Mouse (Mus musculus) 3T3-L1 (cell line): Measurements from ENCODE around the gene Azi2.

Experiments used
- DNase-seq: peaks from one replicate; pipeline ENCODE4 v3.0.0-alpha.2; 2015; ENCODE audit warnings: low read depth, low spot score

Azi2 gene

GRCm38 (mm10) chr9:118082575-118083431 is 42.5 kb downstream of the Azi2 start:
- DNase-seq = no peak

- no peak for DNase-seq
Observed at GRCm38 (mm10) chr9:118083834-118084233, 43.5 kb downstream of the Azi2 start.

- DNase-seq = peak; percentile 50
Observed at GRCm38 (mm10) chr9:118099395-118099794, 59.1 kb downstream of the Azi2 start.

GRCm38 (mm10) chr9:118100484-118100883 is 60.2 kb downstream of the Azi2 start:
- DNase-seq = no peak

GRCm38 (mm10) chr9:118101802-118102201 is 61.5 kb downstream of the Azi2 start:
- DNase-seq = peak; percentile 11

- no peak for DNase-seq
Observed at GRCm38 (mm10) chr9:118108527-118109011, 68.3 kb downstream of the Azi2 start.

GRCm38 (mm10) chr9:118109697-118110359 is 69.5 kb downstream of the Azi2 start:
- DNase-seq = no peak

GRCm38 (mm10) chr9:118110360-118110710 is 70.0 kb downstream of the Azi2 start:
- no peak for DNase-seq
